Mouse (Mus musculus): Measurements from ENCODE around the gene Sct.

The Sct gene

DNA sequence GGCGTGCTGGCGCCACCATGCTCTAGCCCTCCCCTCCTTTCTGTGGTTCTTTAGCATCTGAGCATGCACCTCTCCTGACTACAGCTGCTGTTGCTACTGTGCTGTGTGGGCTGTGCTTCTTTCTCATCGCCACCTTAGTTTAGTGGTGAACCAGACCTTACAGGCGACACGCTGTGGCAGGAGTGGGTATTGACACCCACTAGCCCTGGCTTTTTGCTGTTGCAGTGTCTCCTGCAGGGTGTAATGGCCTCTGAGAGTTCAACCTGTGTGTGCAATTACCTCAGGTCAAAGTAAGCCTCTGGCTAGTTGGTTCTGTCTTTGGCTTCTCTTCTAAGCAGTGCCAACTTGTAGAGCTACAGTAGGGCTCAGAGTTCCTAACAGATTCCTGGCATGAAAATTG lies 37.0 kb upstream of the Sct start:
- H3K4me3 ChIP-seq (replicated peaks; ENCODE audit: low read length) = no peak overlapping the region
- peak; percentile 57 for TF ChIP-seq CTCF (conservative IDR thresholded peaks at IDR 0.05; ENCODE audit: low read length)
- TF ChIP-seq POU5F1 (IDR thresholded peaks at IDR 0.05; ENCODE audit: borderline replicate concordance, low read length) = no peak
- H3K9me3 ChIP-seq (ENCODE audit: low read length) = no peaks in the 10 kb centered on the region
- H3K4me1 ChIP-seq (replicated peaks; ENCODE audit: low read depth, low read length) = peaks cover 7% of the 10 kb centered on the region
- no peaks in the 10 kb centered on the region for H3K27me3 ChIP-seq (ENCODE audit: insufficient read depth, low read length)
- peaks cover 100% of the 10 kb centered on the region for H3K36me3 ChIP-seq (ENCODE audit: insufficient read depth, low read length)

DNA sequence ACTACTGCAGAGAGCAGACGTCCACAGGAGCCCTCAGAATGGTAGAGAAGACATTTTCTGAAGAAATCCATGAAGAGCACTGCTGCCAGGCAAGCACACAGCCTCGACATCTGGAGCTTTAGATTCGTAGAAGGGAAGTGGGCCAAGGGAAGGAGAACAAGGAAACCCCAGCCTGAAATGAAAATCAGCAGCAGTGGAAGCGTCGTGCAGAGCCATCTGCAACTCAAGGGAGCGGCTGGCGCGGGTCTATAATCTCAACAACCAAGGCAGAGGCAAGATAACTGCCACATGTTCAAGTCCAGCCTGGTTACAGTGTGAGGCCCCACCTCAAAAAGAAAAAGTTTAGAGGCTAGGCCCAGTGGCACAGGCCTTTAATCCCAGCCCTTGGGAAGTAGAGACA lies 36.1 kb upstream of the Sct start:
- H3K36me3 ChIP-seq (ENCODE audit: insufficient read depth, low read length) = peaks cover 100% of the 10 kb centered on the region
- H3K4me1 ChIP-seq (replicated peaks; ENCODE audit: low read depth, low read length) = peaks cover 7% of the 10 kb centered on the region
- H3K4me3 ChIP-seq (replicated peaks; ENCODE audit: low read length) = no peak overlapping the region
- H3K9me3 ChIP-seq (ENCODE audit: low read length) = no peaks in the 10 kb centered on the region
- no peaks in the 10 kb centered on the region for H3K27me3 ChIP-seq (ENCODE audit: insufficient read depth, low read length)
- no peak for TF ChIP-seq POU5F1 (IDR thresholded peaks at IDR 0.05; ENCODE audit: borderline replicate concordance, low read length)

DNA sequence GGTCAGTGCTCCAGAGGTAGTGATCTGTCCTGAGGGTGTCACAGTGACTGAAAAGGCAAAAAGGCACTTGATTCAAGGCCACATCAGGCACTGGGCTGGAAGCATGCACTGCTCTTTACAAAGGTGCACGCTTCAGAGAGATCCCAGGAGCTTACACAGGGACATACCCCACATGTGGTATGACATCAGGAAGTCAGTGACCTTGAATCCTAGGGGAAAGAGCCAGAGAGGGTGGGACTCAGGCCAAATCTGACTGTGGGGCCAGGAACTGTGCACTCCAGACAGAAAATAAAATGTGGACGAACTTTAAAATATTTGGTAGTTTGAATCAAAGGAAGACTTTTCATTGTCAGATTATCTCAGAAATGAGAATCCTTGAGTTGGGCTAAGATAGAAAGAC lies 35.5 kb upstream of the Sct start:
- Histone ChIP-seq H3K4me3 (replicated peaks; ENCODE audit: low read length) (no peak overlapping the region), H3K4me1 (replicated peaks; ENCODE audit: low read depth, low read length) (peaks cover 1% of the 10 kb centered on the region), H3K27me3 (ENCODE audit: insufficient read depth, low read length) (no peaks in the 10 kb centered on the region), H3K36me3 (ENCODE audit: insufficient read depth, low read length) (peaks cover 100% of the 10 kb centered on the region), H3K9me3 (ENCODE audit: low read length) (no peaks in the 10 kb centered on the region)
- no peak for TF ChIP-seq POU5F1 (IDR thresholded peaks at IDR 0.05; ENCODE audit: borderline replicate concordance, low read length)
- no peak for TF ChIP-seq CTCF (conservative IDR thresholded peaks at IDR 0.05; ENCODE audit: low read length)
- TF ChIP-seq NANOG (IDR thresholded peaks at IDR 0.05; ENCODE audit: borderline replicate concordance, low read length) = no peak

DNA sequence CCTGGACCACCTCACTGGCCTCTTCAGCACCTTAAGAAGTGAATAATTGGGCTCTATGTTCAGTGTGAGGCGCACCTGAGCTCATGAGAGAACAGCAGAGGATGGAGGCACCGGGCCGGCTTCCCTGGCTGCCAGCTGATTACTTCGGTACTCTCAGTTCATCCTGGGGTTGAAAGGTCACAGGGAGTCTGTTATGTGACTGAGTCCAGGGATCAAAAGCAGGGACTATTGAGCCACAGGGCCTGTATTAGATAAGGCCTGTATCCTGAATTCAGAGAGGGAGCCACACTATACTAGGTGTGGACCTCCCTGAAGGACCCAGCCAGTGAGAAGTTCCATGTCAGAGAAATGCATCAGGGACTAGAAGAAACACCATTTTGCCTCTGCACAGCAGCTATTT lies 25.6 kb upstream of the Sct start:
- TF ChIP-seq NANOG (IDR thresholded peaks at IDR 0.05; ENCODE audit: borderline replicate concordance, low read length) = no peak
- H3K27me3 ChIP-seq (ENCODE audit: insufficient read depth, low read length) = no peaks in the 10 kb centered on the region

DNA sequence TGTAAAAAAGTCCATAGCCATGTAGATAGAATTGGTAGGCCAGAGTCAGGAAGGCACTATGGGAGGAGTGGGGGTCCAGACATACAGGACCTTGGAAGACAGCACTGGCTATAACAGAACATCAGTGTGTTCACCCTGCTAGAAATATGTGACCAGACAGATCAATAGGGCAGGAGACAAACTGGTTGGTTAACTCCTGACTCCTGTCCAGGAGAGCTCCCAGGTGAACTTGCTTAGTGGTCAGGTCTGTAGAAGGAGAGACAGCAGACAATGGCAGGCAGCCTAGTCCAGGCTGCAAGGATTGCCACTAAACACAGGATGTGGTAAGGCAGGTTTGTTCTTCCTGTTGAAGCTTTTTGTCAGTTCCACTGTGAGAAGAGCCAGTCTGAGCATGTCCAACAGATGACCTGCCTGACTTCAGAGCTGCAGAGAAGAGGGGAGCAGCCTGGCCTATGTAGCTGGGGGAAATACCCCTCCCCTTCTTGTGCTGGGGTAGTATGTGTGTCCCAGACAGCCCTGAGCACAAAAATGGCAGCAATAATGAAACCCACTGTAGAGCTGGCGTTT lies 23.9 kb upstream of the Sct start:
- Histone ChIP-seq H3K27me3 (ENCODE audit: insufficient read depth, low read length) (no peaks in the 10 kb centered on the region), H3K4me1 (replicated peaks; ENCODE audit: low read depth, low read length) (no peaks in the 10 kb centered on the region), H3K36me3 (ENCODE audit: insufficient read depth, low read length) (peaks cover 97% of the 10 kb centered on the region), H3K9me3 (ENCODE audit: low read length) (no peaks in the 10 kb centered on the region), H3K4me3 (replicated peaks; ENCODE audit: low read length) (no peak overlapping the region)
- TF ChIP-seq NANOG (IDR thresholded peaks at IDR 0.05; ENCODE audit: borderline replicate concordance, low read length) = no peak
- TF ChIP-seq POU5F1 (IDR thresholded peaks at IDR 0.05; ENCODE audit: borderline replicate concordance, low read length) = no peak
- TF ChIP-seq CTCF (conservative IDR thresholded peaks at IDR 0.05; ENCODE audit: low read length) = no peak

More for the DNA sequence above, 25.6 kb upstream of the Sct start:
- Histone ChIP-seq H3K9me3 (ENCODE audit: low read length) (no peaks in the 10 kb centered on the region), H3K4me3 (replicated peaks; ENCODE audit: low read length) (no peak overlapping the region), H3K4me1 (replicated peaks; ENCODE audit: low read depth, low read length) (no peaks in the 10 kb centered on the region), H3K36me3 (ENCODE audit: insufficient read depth, low read length) (peaks cover 100% of the 10 kb centered on the region)

DNA sequence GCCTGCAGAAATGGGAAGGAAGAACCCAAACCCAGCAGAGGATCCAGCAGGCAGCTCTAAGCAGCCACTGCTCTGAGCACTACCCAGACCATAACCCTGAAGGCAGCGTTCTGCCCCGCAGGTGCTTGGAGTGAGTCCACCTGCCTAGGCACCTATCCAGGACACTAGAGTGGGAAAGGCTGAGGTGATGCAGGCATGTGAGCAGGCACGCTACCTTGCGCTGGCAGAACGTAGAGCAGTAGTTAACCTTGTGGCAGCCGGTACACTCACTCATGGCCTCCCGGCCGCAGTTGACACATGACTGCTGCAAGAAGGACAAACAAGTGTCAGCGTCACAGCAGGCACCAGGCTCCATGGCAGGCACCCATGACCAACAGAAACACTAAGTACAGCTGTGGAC lies 22.5 kb upstream of the Sct start:
- no peak overlapping the region for H3K4me3 ChIP-seq (replicated peaks; ENCODE audit: low read length)
- TF ChIP-seq CTCF (conservative IDR thresholded peaks at IDR 0.05; ENCODE audit: low read length) = no peak
- TF ChIP-seq NANOG (IDR thresholded peaks at IDR 0.05; ENCODE audit: borderline replicate concordance, low read length) = no peak
- no peak for TF ChIP-seq POU5F1 (IDR thresholded peaks at IDR 0.05; ENCODE audit: borderline replicate concordance, low read length)
- H3K27me3 ChIP-seq (ENCODE audit: insufficient read depth, low read length) = no peaks in the 10 kb centered on the region
- H3K36me3 ChIP-seq (ENCODE audit: insufficient read depth, low read length) = peaks cover 97% of the 10 kb centered on the region
- no peaks in the 10 kb centered on the region for H3K9me3 ChIP-seq (ENCODE audit: low read length)
- no peaks in the 10 kb centered on the region for H3K4me1 ChIP-seq (replicated peaks; ENCODE audit: low read depth, low read length)

DNA sequence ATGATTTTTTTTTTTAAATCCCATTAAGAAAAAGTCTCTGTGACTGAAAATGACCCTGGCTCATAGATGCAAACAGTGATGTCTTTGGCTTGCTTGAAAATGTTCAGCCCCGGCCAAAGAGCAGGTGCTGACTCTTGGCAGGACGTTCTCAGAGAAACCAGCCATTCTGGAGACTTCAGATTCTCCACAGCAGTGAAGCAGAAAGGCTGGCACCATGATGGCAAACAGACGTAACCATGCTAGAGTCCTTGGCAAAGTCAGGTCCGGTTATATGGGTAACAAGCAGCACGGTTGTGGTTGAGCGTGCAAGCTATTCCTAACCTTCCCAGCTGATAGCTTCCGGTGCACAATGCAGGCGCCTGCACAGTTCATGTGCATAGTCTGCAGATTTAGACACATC lies 20.2 kb upstream of the Sct start:
- Histone ChIP-seq H3K9me3 (ENCODE audit: low read length) (no peaks in the 10 kb centered on the region), H3K4me3 (replicated peaks; ENCODE audit: low read length) (no peak overlapping the region), H3K27me3 (ENCODE audit: insufficient read depth, low read length) (peaks cover 22% of the 10 kb centered on the region), H3K36me3 (ENCODE audit: insufficient read depth, low read length) (peaks cover 78% of the 10 kb centered on the region), H3K4me1 (replicated peaks; ENCODE audit: low read depth, low read length) (peaks cover 11% of the 10 kb centered on the region)
- TF ChIP-seq POU5F1 (IDR thresholded peaks at IDR 0.05; ENCODE audit: borderline replicate concordance, low read length) = no peak
- no peak for TF ChIP-seq NANOG (IDR thresholded peaks at IDR 0.05; ENCODE audit: borderline replicate concordance, low read length)
- TF ChIP-seq CTCF (conservative IDR thresholded peaks at IDR 0.05; ENCODE audit: low read length) = no peak

DNA sequence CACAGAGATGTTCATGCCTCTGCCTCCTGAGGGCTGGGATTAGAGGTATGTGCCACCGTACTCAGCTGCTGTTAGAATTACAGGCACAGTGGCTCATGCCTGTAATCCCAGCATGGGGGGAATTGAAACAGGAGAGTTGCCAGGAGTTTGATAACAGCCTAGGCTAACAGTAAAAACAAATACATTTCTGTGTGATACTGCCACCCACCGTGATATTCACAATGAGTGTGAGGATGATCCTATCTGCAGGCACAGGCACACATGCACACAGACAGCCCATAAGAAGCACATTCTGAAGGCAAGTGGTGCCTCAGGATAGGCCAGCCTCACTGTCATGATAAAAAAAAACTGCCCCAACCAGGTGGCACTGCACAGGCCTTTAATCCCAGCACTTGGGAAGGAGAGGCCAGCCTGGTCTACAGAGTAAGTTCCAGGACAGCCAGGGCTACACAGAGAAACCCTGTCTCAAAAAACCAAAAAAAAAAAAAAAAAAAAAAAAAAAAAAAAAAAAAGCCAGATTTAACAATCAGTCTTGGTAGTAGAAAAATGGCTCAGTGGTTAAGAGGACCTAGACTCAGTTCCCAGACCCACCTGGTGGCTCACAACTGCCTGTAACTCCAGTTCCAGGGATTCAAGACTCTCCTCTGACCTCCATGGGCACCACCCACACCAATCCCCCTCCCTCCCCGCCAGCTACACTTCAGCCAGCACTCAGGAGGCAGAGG lies 19.2 kb upstream of the Sct start:
- H3K27me3 ChIP-seq (ENCODE audit: insufficient read depth, low read length) = peaks cover 33% of the 10 kb centered on the region
- H3K4me1 ChIP-seq (replicated peaks; ENCODE audit: low read depth, low read length) = peaks cover 20% of the 10 kb centered on the region
- no peak for TF ChIP-seq NANOG (IDR thresholded peaks at IDR 0.05; ENCODE audit: borderline replicate concordance, low read length)
- TF ChIP-seq POU5F1 (IDR thresholded peaks at IDR 0.05; ENCODE audit: borderline replicate concordance, low read length) = no peak
- TF ChIP-seq CTCF (conservative IDR thresholded peaks at IDR 0.05; ENCODE audit: low read length) = no peak
- peaks cover 68% of the 10 kb centered on the region for H3K36me3 ChIP-seq (ENCODE audit: insufficient read depth, low read length)
- no peaks in the 10 kb centered on the region for H3K9me3 ChIP-seq (ENCODE audit: low read length)
- no peak overlapping the region for H3K4me3 ChIP-seq (replicated peaks; ENCODE audit: low read length)

DNA sequence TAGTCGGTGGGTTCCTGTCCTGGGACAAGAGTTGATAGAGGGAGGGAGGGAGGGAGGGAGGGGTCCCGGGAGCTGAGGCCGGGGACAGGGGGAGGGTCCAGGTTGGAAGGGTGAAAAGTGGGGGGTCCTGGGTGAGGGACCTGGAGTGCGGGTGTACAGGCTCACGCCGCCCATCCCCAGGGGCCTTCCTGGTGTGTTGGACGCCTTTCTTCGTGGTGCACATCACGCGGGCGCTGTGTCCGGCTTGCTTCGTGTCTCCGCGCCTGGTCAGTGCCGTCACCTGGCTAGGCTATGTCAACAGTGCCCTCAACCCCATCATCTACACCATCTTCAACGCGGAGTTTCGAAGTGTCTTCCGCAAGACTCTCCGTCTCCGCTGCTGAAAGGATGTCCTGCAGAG lies 15.5 kb upstream of the Sct start:
- Histone ChIP-seq H3K27me3 (ENCODE audit: insufficient read depth, low read length) (peaks cover 66% of the 10 kb centered on the region), H3K36me3 (ENCODE audit: insufficient read depth, low read length) (peaks cover 32% of the 10 kb centered on the region), H3K4me1 (replicated peaks; ENCODE audit: low read depth, low read length) (peaks cover 34% of the 10 kb centered on the region), H3K9me3 (ENCODE audit: low read length) (no peaks in the 10 kb centered on the region), H3K4me3 (replicated peaks; ENCODE audit: low read length) (peak overlapping the region; percentile 73)
- TF ChIP-seq NANOG (IDR thresholded peaks at IDR 0.05; ENCODE audit: borderline replicate concordance, low read length) = no peak
- TF ChIP-seq POU5F1 (IDR thresholded peaks at IDR 0.05; ENCODE audit: borderline replicate concordance, low read length) = no peak
- no peak for TF ChIP-seq CTCF (conservative IDR thresholded peaks at IDR 0.05; ENCODE audit: low read length)
